ENCODE assay signal across 8 mouse cellular contexts in genomic region chr17:45592606-45593431, GRCm38 (mm10). TPM values are rescaled to one million over a fixed set of nuclear protein-coding genes. Genes with fewer than 3 reads are reported as not detected.
A peak's percentile ranks its signal among the peaks of the same experiment; 100 is the strongest.
DNase-seq lines count a peak whose midpoint lies in the region; ATAC-seq and TF ChIP-seq lines count a peak whose summit lies in the region.

No protein-coding gene starts in this region.

- peak overlapping the region; percentile 12 for H3K27ac ChIP-seq in hindbrain, postnatal 0 days
- peak overlapping the region; percentile 97 for H3K27ac ChIP-seq in liver, embryonic 13.5 days

- H3K9me3 ChIP-seq in G1E (replicated peaks) = no peaks in the 10 kb centered on the region
- H3K9me3 ChIP-seq in hindbrain, postnatal 0 days (ENCODE audit: low read length) = no peaks in the 10 kb centered on the region
- H3K9me3 ChIP-seq in liver, embryonic 13.5 days (replicated peaks) = no peaks in the 10 kb centered on the region

- peaks cover 53% of the 10 kb centered on the region for H3K36me3 ChIP-seq in G1E (replicated peaks)
- H3K36me3 ChIP-seq in hindbrain, postnatal 0 days (ENCODE audit: insufficient read depth, low read length) = no peaks in the 10 kb centered on the region
- peaks cover 44% of the 10 kb centered on the region for H3K36me3 ChIP-seq in liver, embryonic 13.5 days

- no peaks in the 10 kb centered on the region for H3K27me3 ChIP-seq in G1E (ENCODE audit: insufficient read depth, low read length)
- no peaks in the 10 kb centered on the region for H3K27me3 ChIP-seq in hindbrain, postnatal 0 days (ENCODE audit: insufficient read depth, low read length)
- H3K27me3 ChIP-seq in liver, embryonic 13.5 days = no peaks in the 10 kb centered on the region

- ATAC-seq in G1E (ENCODE audit: extremely low read depth, insufficient number of reproducible peaks, low FRiP score, poor library complexity, severe bottlenecking) = no peak
- no peak for ATAC-seq in hindbrain, postnatal 0 days
- ATAC-seq in liver, embryonic 13.5 days (ENCODE audit: low read depth) = peak; percentile 64
- no peak for ATAC-seq in activated CD4-positive, CD25-positive, alpha-beta regulatory T cell, adult 4 months

- no peak for TF ChIP-seq CTCF in G1E (IDR thresholded peaks at IDR 0.05; ENCODE audit: low read depth, low read length)
- no peak for TF ChIP-seq CTCF in hindbrain, postnatal 0 days (IDR thresholded peaks at IDR 0.05; ENCODE audit: low read depth)

- intact Hi-C loops in gastrocnemius, postnatal 14 days (cut with DNase I; ENCODE audit: low total_unique reads) = loop anchor here (5.0 kb wide), 1 partner anchor 34 kb away; no protein-coding TSS in a partner anchor

- DNase-seq in G1E (ENCODE audit: low spot score) = no peak
- peak; percentile 47 to 64 for DNase-seq in adrenal gland, postnatal 36 days
- peak; percentile 73 for DNase-seq in gastrocnemius, postnatal 14 days
- DNase-seq in hindbrain, postnatal 0 days (ENCODE audit: low spot score) = no peak
- DNase-seq in liver, embryonic 13.5 days = no peak
- DNase-seq in testis, postnatal 14 days (ENCODE audit: low spot score) = peak; percentile 71
- no peak for DNase-seq in frontal cortex, postnatal 10 days (ENCODE audit: low spot score in 2 of 2)

- peak overlapping the region; percentile 97 for H3K4me2 ChIP-seq in hindbrain, postnatal 0 days (ENCODE audit: low read depth, low read length)
- peak overlapping the region; percentile 100 for H3K4me2 ChIP-seq in liver, embryonic 13.5 days

- H3K4me3 ChIP-seq in G1E (ENCODE audit: low read depth, low read length) = peak overlapping the region; percentile 80; the same call in 1 of the 2 replicates
- 0 out of 2 replicates have a peak overlapping the region, but pooled peaks have one; percentile 0 for H3K4me3 ChIP-seq in hindbrain, postnatal 0 days (ENCODE audit: low read length)
- peak overlapping the region; percentile 92 for H3K4me3 ChIP-seq in liver, embryonic 13.5 days (replicated peaks)

- WGBS in hindbrain, postnatal 0 days = 51% methylated on average over 8 of the region's 8 CpGs
- 27% methylated on average over 8 of the region's 8 CpGs for WGBS in liver, embryonic 13.5 days (ENCODE audit: insufficient replicate concordance)

- peak overlapping the region; percentile 41; the same call in 1 of the 2 replicates for H3K9ac ChIP-seq in hindbrain, postnatal 0 days (replicated peaks; ENCODE audit: low read length)
- peak overlapping the region; percentile 97 for H3K9ac ChIP-seq in liver, embryonic 13.5 days

- H3K4me1 ChIP-seq in G1E (ENCODE audit: insufficient read depth, low read depth, low read length) = peaks cover 87% of the 10 kb centered on the region
- H3K4me1 ChIP-seq in hindbrain, postnatal 0 days (ENCODE audit: insufficient read depth, low read length) = peaks cover 30% of the 10 kb centered on the region
- H3K4me1 ChIP-seq in liver, embryonic 13.5 days (replicated peaks) = peaks cover 82% of the 10 kb centered on the region

RNA-seq across cellular contexts. Expression of gene Slc29a1, which starts 6.6 kb away (rescaled TPM):
- total RNA-seq in G1E (2014; fragmentation: Nextera tagmentation) = 107 and 116 TPM in 2 replicates
- 93.5 and 118 TPM in 2 replicates for total RNA-seq in G1E (2017)
- 143 and 207 TPM in 2 replicates for polyA plus RNA-seq in G1E (2012)
- 100 to 1,000 TPM; 132 to 137 TPM for total RNA-seq in adrenal gland, postnatal 36 days (2021)
- 10 to 100 TPM; 59.2 to 71.6 TPM for total RNA-seq in gastrocnemius, postnatal 14 days (2021)
- total RNA-seq in hindbrain, postnatal 0 days (2014; rRNA removed) = 170 and 354 TPM in 2 replicates
- 60.6 and 77.6 TPM in 2 replicates for polyA plus RNA-seq in hindbrain, postnatal 0 days (2015; fragmentation: Nextera tagmentation; extraction: Ambion mirVana)
- polyA plus RNA-seq in liver, embryonic 13.5 days (2015; fragmentation: Nextera tagmentation; extraction: Ambion mirVana) = 215 and 233 TPM in 2 replicates
- 10 to 100 TPM; 82.3 to 85.3 TPM for polyA plus RNA-seq in activated CD4-positive, CD25-positive, alpha-beta regulatory T cell, adult 4 months (2017; shearing (Covaris generic))

RNA-seq across cellular contexts. Expression of gene Mymx, which starts 9.1 kb away (rescaled TPM):
- total RNA-seq in G1E (2014; fragmentation: Nextera tagmentation) = not detected in 2 replicates
- total RNA-seq in G1E (2017) = not detected in 2 replicates
- not detected in 2 replicates for polyA plus RNA-seq in G1E (2012)
- not detected for total RNA-seq in adrenal gland, postnatal 36 days (2021)
- total RNA-seq in gastrocnemius, postnatal 14 days (2021) = 1 to 10 TPM; 6.2 to 7.3 TPM
- total RNA-seq in hindbrain, postnatal 0 days (2014; rRNA removed) = not detected in 2 replicates
- polyA plus RNA-seq in hindbrain, postnatal 0 days (2015; fragmentation: Nextera tagmentation; extraction: Ambion mirVana) = not detected in 2 replicates
- 0.42 and 0.59 TPM in 2 replicates for polyA plus RNA-seq in liver, embryonic 13.5 days (2015; fragmentation: Nextera tagmentation; extraction: Ambion mirVana)
- polyA plus RNA-seq in activated CD4-positive, CD25-positive, alpha-beta regulatory T cell, adult 4 months (2017; shearing (Covaris generic)) = not detected

RNA-seq across cellular contexts. Expression of gene Hsp90ab1, which starts 19.7 kb away (rescaled TPM):
- total RNA-seq in G1E (2014; fragmentation: Nextera tagmentation) (1,427 and 1,464 TPM in 2 replicates), G1E (2017) (1,152 and 1,547 TPM in 2 replicates)
- 681 and 1,104 TPM in 2 replicates for polyA plus RNA-seq in G1E (2012)
- 1,000 to 10,000 TPM; 1,888 to 2,360 TPM for total RNA-seq in adrenal gland, postnatal 36 days (2021)
- 100 to 1,000 TPM; 735 to 778 TPM for total RNA-seq in gastrocnemius, postnatal 14 days (2021)
- 982 and 1,365 TPM in 2 replicates for total RNA-seq in hindbrain, postnatal 0 days (2014; rRNA removed)
- 1,472 and 1,504 TPM in 2 replicates for polyA plus RNA-seq in hindbrain, postnatal 0 days (2015; fragmentation: Nextera tagmentation; extraction: Ambion mirVana)
- polyA plus RNA-seq in liver, embryonic 13.5 days (2015; fragmentation: Nextera tagmentation; extraction: Ambion mirVana) = 1,012 and 1,064 TPM in 2 replicates
- polyA plus RNA-seq in activated CD4-positive, CD25-positive, alpha-beta regulatory T cell, adult 4 months (2017; shearing (Covaris generic)) = 100 to 1,000 TPM; 836 to 982 TPM

RNA-seq across cellular contexts. Expression of gene Slc35b2, which starts 29.1 kb away (rescaled TPM):
- 46.5 and 60.9 TPM in 2 replicates for total RNA-seq in G1E (2014; fragmentation: Nextera tagmentation)
- 65.9 and 77.1 TPM in 2 replicates for total RNA-seq in G1E (2017)
- 24.6 and 24.9 TPM in 2 replicates for polyA plus RNA-seq in G1E (2012)
- 10 to 100 TPM; 43.4 to 75.9 TPM for total RNA-seq in adrenal gland, postnatal 36 days (2021)
- total RNA-seq in gastrocnemius, postnatal 14 days (2021) = 10 to 100 TPM; 25.6 to 28.6 TPM
- total RNA-seq in hindbrain, postnatal 0 days (2014; rRNA removed) = 105 and 139 TPM in 2 replicates
- 90.3 and 94.0 TPM in 2 replicates for polyA plus RNA-seq in hindbrain, postnatal 0 days (2015; fragmentation: Nextera tagmentation; extraction: Ambion mirVana)
- 58.0 and 58.6 TPM in 2 replicates for polyA plus RNA-seq in liver, embryonic 13.5 days (2015; fragmentation: Nextera tagmentation; extraction: Ambion mirVana)
- 10 to 100 TPM; 27.7 to 33.8 TPM for polyA plus RNA-seq in activated CD4-positive, CD25-positive, alpha-beta regulatory T cell, adult 4 months (2017; shearing (Covaris generic))

RNA-seq across cellular contexts. Expression of gene Nfkbie, which starts 37.3 kb away (rescaled TPM):
- total RNA-seq in G1E (2014; fragmentation: Nextera tagmentation) (5.1 and 5.9 TPM in 2 replicates), G1E (2017) (11.0 and 11.1 TPM in 2 replicates)
- polyA plus RNA-seq in G1E (2012) = 8.6 and 9.2 TPM in 2 replicates
- total RNA-seq in adrenal gland, postnatal 36 days (2021) = 1 to 10 TPM; 3.7 TPM
- total RNA-seq in gastrocnemius, postnatal 14 days (2021) = 1 to 10 TPM; 1.1 to 1.4 TPM
- 7.7 and 9.2 TPM in 2 replicates for total RNA-seq in hindbrain, postnatal 0 days (2014; rRNA removed)
- polyA plus RNA-seq in hindbrain, postnatal 0 days (2015; fragmentation: Nextera tagmentation; extraction: Ambion mirVana) = 5.2 and 6.0 TPM in 2 replicates
- polyA plus RNA-seq in liver, embryonic 13.5 days (2015; fragmentation: Nextera tagmentation; extraction: Ambion mirVana) = 1.4 and 1.6 TPM in 2 replicates
- 10 to 100 TPM; 28.3 to 50.2 TPM for polyA plus RNA-seq in activated CD4-positive, CD25-positive, alpha-beta regulatory T cell, adult 4 months (2017; shearing (Covaris generic))

Comparison
In these comparisons a context has a peak if more than half of its experiments do, and no peak if none do; other contexts are left out.
1. DNase-seq: peak in adrenal gland, postnatal 36 days (2 of 2), gastrocnemius, postnatal 14 days (single experiment) and testis, postnatal 14 days (single experiment); none in G1E (single experiment), hindbrain, postnatal 0 days (single experiment), liver, embryonic 13.5 days (single experiment) and frontal cortex, postnatal 10 days (0 of 2).
2. H3K4me3 ChIP-seq: peak in every context shown above with its lines; median percentile 92 in liver, embryonic 13.5 days; 80 in G1E; 0 in hindbrain, postnatal 0 days.